Mouse (Mus musculus): ENCODE data around the gene Cpb1. TPM values are rescaled to one million over a fixed set of nuclear protein-coding genes. Genes with fewer than 3 reads are reported as not detected.

Gene Cpb1
- total RNA-seq, 2 experiments from 2014 or later = 0.30 to 0.58 TPM

Small RNA genes within 50 kb of the gene (microRNA-seq; reads per million reads assigned to microRNA genes)
- gene Mir7007 = 0.22 to 0.59 reads per million in 2 experiments

Other genes starting within 250 kb of the Cpb1 start
- 10 to 100 TPM; 21.7 to 21.8 TPM for gene Hps3, start 240.4 kb downstream of the Cpb1 start, total RNA-seq (2021)
- 10 to 100 TPM; 13.8 to 17.4 TPM for gene Hltf, start 217.9 kb downstream of the Cpb1 start, total RNA-seq (2021)
- gene Gyg, start 120.4 kb downstream of the Cpb1 start, total RNA-seq (2021) = 10 to 100 TPM; 52.0 to 59.4 TPM
- under 1 TPM; 0.60 to 0.69 TPM for gene Cpa3, start 33.6 kb downstream of the Cpb1 start, total RNA-seq (2021)
- under 1 TPM in 1 of 2 experiments, not detected in 1; 0.21 TPM for gene Agtr1b, start 91.4 kb upstream of the Cpb1 start, total RNA-seq (2021)